Mouse (Mus musculus) forebrain, embryonic 16.5 days (tissue): ENCODE measurements around the gene Rap2a. TPM values are rescaled to one million over a fixed set of nuclear protein-coding genes. Genes with fewer than 3 reads are reported as not detected.

Experiments
- ATAC-seq: fragments of 200-750 bp; cut with Nextera tagmentation; 2 replicates; pipeline ENCODE4 v1.8.0; 2017; ENCODE audit warnings: mild to moderate bottlenecking, moderate library complexity
- H3K27ac ChIP-seq: fragments of 300-500 bp; sonication (generic); 2 replicates; pipeline ENCODE4 v1.5.1; 2014; ENCODE audit warnings: low read length, control low read depth
- H3K27me3 ChIP-seq: fragments of 300-500 bp; sonication (generic); replicated peaks from 2 replicates; pipeline ENCODE4 v1.6.1; 2014; ENCODE audit warnings: low read length; ENCODE audit not compliant: control insufficient read depth, insufficient read depth
- H3K36me3 ChIP-seq: fragments of 300-500 bp; sonication (generic); 2 replicates; pipeline ENCODE4 v1.6.1; 2014; ENCODE audit not compliant: control insufficient read depth, insufficient read depth
- H3K4me1 ChIP-seq: fragments of 300-500 bp; sonication (generic); replicated peaks from 2 replicates; pipeline ENCODE4 v1.6.1; 2014; ENCODE audit warnings: low read length; ENCODE audit not compliant: control insufficient read depth, insufficient read depth
- H3K4me2 ChIP-seq: fragments of 300-500 bp; sonication (generic); 2 replicates; pipeline ENCODE4 v1.6.1; 2014; ENCODE audit warnings: mild to moderate bottlenecking, low read length, control low read depth
- H3K4me3 ChIP-seq: fragments of 300-500 bp; sonication (generic); replicated peaks from 2 replicates; pipeline ENCODE4 v1.5.1; 2014; ENCODE audit warnings: mild to moderate bottlenecking, low read length, control low read depth
- H3K9ac ChIP-seq: fragments of 300-500 bp; sonication (generic); replicated peaks from 2 replicates; pipeline ENCODE4 v1.6.1; 2014; ENCODE audit warnings: low read depth, low read length, control low read depth
- H3K9me3 ChIP-seq: fragments of 300-500 bp; sonication (generic); 2 replicates; pipeline ENCODE4 v1.6.1; 2016; ENCODE audit warnings: low read length; ENCODE audit not compliant: control insufficient read depth
- WGBS: fragments of 180-500 bp; shearing (Covaris S2); extraction: QIAGEN DNeasy Blood & Tissue Kit; methylation state at CpG from one replicate; pipeline ENCODE4 v1.1.7; 2014; 5-methylcytosine and 5-hydroxymethylcytosine counted together
- polyA plus RNA-seq: library from polyadenylated mRNA; unstranded; fragments of >200 nt; fragmentation: Nextera tagmentation; extraction: Ambion mirVana; gene quantifications from 2 replicates; pipeline ENCODE4 v1.2.1, GENCODE M21; 2015

The Rap2a gene
- polyA plus RNA-seq, 1 experiment from 2014 or later, result 19.9 TPM

DNA sequence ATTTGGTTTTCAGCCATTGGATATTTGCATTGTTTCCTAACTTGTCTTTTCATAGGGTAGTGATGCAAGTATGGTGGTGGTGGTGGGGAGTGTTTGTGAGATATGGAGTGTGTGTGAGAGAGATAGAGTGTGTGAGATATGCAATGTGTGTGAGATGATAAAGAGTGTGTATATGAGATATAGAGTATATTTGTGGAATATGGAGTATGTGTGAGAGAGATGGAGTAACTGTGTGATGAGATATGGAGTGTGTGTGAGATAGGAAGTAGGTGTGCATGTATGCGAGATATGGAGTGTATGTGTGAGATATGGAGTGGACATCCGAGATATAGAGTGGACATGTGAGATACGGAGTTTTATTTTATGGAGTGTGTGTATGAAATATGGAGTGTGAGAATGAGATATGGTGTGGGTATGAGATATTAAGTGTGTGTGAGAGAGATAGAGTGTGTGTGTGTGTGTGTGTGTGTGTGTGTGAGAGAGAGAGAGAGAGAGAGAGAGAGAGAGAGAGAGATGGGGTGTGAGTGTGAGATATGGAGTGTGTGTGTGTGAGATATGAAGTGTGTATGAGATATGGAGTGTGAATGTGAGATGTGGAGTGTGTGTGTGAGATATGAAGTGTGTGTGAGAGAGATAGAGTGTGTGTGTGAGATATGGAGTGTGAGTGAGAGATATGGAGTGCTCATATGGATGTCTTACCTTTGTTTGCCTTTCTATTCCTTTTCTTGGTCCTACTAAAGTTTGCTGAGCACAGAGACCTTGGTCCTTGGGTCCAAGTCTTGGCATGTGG, 14.1 kb upstream of the Rap2a start:
- no peak overlapping the region for H3K4me3 ChIP-seq

GRCm38 (mm10) chr14:120466816-120467215, 11.4 kb upstream of the Rap2a start:
- Histone ChIP-seq H3K4me2 (no peak overlapping the region), H3K36me3 (no peaks in the 10 kb centered on the region), H3K9ac (no peak overlapping the region), H3K9me3 (no peaks in the 10 kb centered on the region), H3K4me3 (no peak overlapping the region), H3K4me1 (no peaks in the 10 kb centered on the region), H3K27ac (no peak overlapping the region), H3K27me3 (no peaks in the 10 kb centered on the region)
- 84% methylated on average over 4 of the region's 4 CpGs for WGBS
- no peak for ATAC-seq

More for the DNA sequence above, 14.1 kb upstream of the Rap2a start:
- ATAC-seq, result no peak
- Histone ChIP-seq H3K27ac (no peak overlapping the region), H3K4me1 (no peaks in the 10 kb centered on the region), H3K36me3 (no peaks in the 10 kb centered on the region), H3K27me3 (no peaks in the 10 kb centered on the region), H3K9me3 (no peaks in the 10 kb centered on the region), H3K4me2 (no peak overlapping the region), H3K9ac (no peak overlapping the region)
- WGBS, result 98% methylated on average over 3 of the region's 3 CpGs

DNA sequence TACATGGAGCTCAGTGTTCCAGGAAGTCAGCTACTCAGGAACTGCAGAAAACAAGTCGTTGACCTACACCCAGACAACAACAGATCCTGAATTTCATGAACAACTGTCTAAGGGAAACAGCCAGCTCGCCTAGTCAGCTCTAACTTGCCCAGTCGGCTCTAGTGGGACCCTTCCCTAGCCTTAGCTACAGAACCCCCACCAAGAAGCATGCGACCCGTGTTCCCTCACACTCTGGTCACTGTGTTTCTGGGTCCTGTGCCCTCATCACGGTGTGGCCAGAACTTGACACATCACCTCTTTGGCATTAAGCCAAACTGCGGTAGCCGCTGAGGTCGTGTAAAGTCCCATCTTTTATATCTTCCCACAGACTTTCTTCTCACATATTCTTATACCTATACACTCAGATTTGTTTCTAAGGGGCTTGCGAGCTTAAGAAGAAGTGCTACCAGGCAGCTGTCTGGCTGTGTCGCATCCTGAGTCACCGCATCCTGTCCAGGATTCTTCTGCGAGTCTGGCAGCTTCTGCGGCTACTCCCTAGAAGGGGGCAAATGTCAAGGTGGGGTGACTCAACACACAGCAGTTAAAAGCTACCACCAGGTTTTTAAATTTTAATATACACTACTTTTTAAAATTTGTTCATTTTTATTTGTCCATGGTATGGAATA, 9.0 kb upstream of the Rap2a start:
- H3K4me3 ChIP-seq, result no peak overlapping the region
- no peaks in the 10 kb centered on the region for H3K4me1 ChIP-seq
- H3K9me3 ChIP-seq, result no peaks in the 10 kb centered on the region
- H3K36me3 ChIP-seq, result no peaks in the 10 kb centered on the region
- H3K9ac ChIP-seq, result no peak overlapping the region
- WGBS, result 88% methylated on average over 14 of the region's 14 CpGs
- H3K4me2 ChIP-seq, result no peak overlapping the region
- no peaks in the 10 kb centered on the region for H3K27me3 ChIP-seq
- H3K27ac ChIP-seq, result no peak overlapping the region
- ATAC-seq, result no peak

DNA sequence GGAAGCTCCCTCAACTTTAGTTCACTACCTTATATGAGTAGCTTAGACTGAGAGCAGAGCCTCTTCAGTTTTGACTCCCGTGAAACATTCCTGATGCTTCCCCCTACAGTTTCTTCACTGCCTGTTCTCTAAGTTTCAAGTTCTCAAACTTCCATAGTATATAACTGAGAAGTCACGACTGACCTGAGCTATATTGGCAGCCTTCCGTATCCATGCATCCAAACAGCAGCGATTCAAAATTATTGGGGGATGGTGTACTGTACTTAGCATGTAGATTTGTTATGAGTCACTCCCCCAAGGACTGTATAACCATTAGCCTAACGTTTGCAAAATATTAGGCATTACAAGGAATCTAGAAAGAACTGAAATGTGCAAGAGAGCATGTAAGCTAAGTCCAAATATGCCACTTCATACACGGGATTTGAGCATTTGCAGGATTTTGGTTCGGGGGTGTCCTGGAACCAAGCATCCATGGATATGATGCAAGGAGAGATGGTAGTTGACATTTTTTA, 2.0 kb upstream of the Rap2a start:
- no peaks in the 10 kb centered on the region for H3K27me3 ChIP-seq

DNA sequence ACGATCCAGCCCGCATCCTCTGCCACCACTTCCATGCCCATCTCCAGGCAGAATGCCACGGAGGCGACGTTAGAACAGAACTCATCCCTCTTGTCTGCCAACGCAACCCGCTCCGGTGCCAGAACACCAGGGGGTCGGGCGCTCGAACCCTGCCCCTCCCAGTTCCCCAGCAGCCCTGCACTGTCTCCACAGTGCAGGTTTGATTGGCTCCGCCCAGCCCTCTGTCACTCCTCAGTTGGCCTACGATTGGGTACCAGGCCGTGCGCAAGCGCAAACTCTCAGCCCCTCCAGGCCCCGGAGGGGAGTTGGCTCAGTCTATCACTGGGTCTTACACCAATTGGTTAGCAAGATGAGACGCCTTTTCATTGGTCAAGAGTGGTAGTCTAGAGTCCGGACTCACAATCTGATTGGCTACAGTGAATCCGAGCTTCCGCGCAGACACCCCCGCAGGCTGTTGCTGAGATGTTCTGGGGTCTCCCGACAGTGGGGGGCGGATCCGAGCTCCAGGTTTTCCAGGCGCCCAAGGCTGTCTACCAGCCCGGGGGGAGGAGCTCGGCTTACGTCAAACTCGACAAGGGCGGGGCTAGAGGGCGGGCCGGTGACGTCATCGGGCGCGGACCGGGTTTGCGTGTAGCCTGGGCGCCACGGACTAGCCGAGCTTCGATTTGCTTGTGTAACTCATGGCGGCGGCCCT, 809 bp upstream of the Rap2a start:
- H3K27me3 ChIP-seq, result no peaks in the 10 kb centered on the region
- peaks cover 18% of the 10 kb centered on the region for H3K4me1 ChIP-seq
- no peaks in the 10 kb centered on the region for H3K36me3 ChIP-seq
- peak overlapping the region; percentile 76 for H3K9ac ChIP-seq
- ATAC-seq, result peak; percentile 96
- no peaks in the 10 kb centered on the region for H3K9me3 ChIP-seq
- peak overlapping the region; percentile 90 for H3K4me3 ChIP-seq
- H3K4me2 ChIP-seq, result peak overlapping the region; percentile 68
- WGBS, result 0% methylated on average over 46 of the region's 46 CpGs
- peak overlapping the region; percentile 99 for H3K27ac ChIP-seq

More for the DNA sequence above, 2.0 kb upstream of the Rap2a start:
- no peaks in the 10 kb centered on the region for H3K36me3 ChIP-seq
- H3K27ac ChIP-seq, result no peak overlapping the region
- H3K4me3 ChIP-seq, result no peak overlapping the region
- no peak overlapping the region for H3K9ac ChIP-seq
- ATAC-seq, result no peak
- H3K4me2 ChIP-seq, result peak overlapping the region; percentile 68
- H3K4me1 ChIP-seq, result peaks cover 15% of the 10 kb centered on the region
- 71% methylated on average over 7 of the region's 7 CpGs for WGBS
- H3K9me3 ChIP-seq, result no peaks in the 10 kb centered on the region

DNA sequence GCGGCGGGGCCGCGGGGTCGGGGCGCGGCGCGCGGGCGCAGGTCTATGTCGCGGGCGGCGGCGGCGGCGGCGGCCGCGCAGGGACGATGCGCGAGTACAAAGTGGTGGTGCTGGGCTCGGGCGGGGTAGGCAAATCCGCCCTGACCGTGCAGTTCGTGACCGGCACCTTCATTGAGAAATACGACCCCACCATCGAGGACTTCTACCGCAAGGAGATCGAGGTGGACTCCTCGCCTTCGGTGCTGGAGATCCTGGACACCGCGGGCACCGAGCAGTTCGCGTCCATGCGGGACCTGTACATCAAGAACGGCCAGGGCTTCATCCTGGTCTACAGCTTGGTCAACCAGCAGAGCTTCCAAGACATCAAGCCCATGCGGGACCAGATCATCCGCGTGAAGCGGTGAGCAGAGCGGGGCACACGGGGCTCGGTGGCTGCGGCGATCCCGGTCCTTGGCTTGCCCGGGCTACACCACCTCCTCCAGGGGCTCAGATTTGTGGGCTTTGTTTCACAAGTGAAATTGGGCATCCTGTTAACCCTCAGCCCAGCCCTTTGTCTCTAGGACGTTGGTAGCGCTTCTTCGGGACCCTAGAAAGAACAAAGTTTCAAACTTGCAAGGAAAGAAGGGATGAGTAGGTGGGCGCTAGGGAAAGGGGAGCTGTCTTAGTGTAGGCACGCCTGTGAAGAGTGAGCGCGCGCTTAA, 547 bp downstream of the Rap2a start:
- ATAC-seq, result no peak; the same call in 1 of the 2 replicates

GRCm38 (mm10) chr14:120480341-120480900, 2.2 kb downstream of the Rap2a start:
- WGBS, result 82% methylated on average over 8 of the region's 8 CpGs
- H3K4me2 ChIP-seq, result peak overlapping the region; percentile 33
- no peaks in the 10 kb centered on the region for H3K9me3 ChIP-seq
- H3K4me3 ChIP-seq, result no peak overlapping the region
- no peak overlapping the region for H3K9ac ChIP-seq
- H3K27me3 ChIP-seq, result no peaks in the 10 kb centered on the region
- no peak overlapping the region for H3K27ac ChIP-seq
- ATAC-seq, result no peak
- peaks cover 18% of the 10 kb centered on the region for H3K4me1 ChIP-seq
- no peaks in the 10 kb centered on the region for H3K36me3 ChIP-seq

More for the DNA sequence above, 547 bp downstream of the Rap2a start:
- WGBS, result under 1% methylated on average over 47 of the region's 62 CpGs
- peaks cover 18% of the 10 kb centered on the region for H3K4me1 ChIP-seq
- no peaks in the 10 kb centered on the region for H3K9me3 ChIP-seq
- H3K4me2 ChIP-seq, result peak overlapping the region; percentile 83
- H3K27me3 ChIP-seq, result no peaks in the 10 kb centered on the region
- peak overlapping the region; percentile 76 for H3K9ac ChIP-seq
- H3K36me3 ChIP-seq, result no peaks in the 10 kb centered on the region
- peak overlapping the region; percentile 99 for H3K27ac ChIP-seq
- H3K4me3 ChIP-seq, result peak overlapping the region; percentile 90

DNA sequence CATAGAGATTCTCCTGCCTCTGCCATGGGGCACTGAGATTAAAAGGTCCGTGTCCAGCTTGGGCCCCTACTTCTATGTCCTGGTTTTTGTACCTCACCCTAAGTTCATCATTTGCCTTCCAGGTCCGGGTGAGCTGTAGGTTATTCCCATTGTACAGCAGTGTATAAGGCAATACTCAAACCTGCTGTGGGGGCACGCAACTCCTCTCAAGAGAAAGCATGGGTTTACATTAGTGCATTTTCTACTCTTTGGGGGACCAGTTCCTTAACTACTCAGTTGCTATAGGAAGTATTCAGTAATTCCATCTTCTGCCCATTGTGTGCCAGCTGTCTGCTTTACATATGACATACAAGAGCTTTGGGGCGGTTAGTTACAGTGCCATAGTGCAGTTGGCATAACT, 2.7 kb downstream of the Rap2a start:
- ATAC-seq, result no peak
- Histone ChIP-seq H3K4me3 (no peak overlapping the region), H3K4me2 (peak overlapping the region; percentile 21), H3K36me3 (no peaks in the 10 kb centered on the region), H3K9me3 (no peaks in the 10 kb centered on the region), H3K4me1 (peaks cover 18% of the 10 kb centered on the region), H3K27ac (no peak overlapping the region), H3K9ac (no peak overlapping the region), H3K27me3 (no peaks in the 10 kb centered on the region)
- WGBS, result 94% methylated on average over 4 of the region's 4 CpGs
